Mouse (Mus musculus) G1E (cell line): Measurements from ENCODE around the gene Senp7. TPM values are rescaled to one million over a fixed set of nuclear protein-coding genes. Genes with fewer than 3 reads are reported as not detected.
"Not testable (repeated sequence)": the region's sequence is repeated elsewhere in the genome, so short reads cannot be mapped to it uniquely, and the experiment has no call there.

Source experiments
- ATAC-seq: 2 replicates; pipeline ENCODE4 v1.8.0; 2016; ENCODE audit warnings: mild to moderate bottlenecking; ENCODE audit not compliant: insufficient number of reproducible peaks, poor library complexity, low FRiP score, severe bottlenecking; ENCODE audit errors: extremely low read depth
- DNase-seq: peaks from one replicate; pipeline ENCODE4 v3.0.0; 2012; ENCODE audit warnings: low spot score
- H3K27me3 ChIP-seq: 2 replicates; pipeline ENCODE4 v1.6.1; 2012; ENCODE audit warnings: mild to moderate bottlenecking, low read length, inconsistent platforms; ENCODE audit not compliant: insufficient read depth
- H3K36me3 ChIP-seq: replicated peaks from 2 replicates; pipeline ENCODE3; 2012; ENCODE audit warnings: mild to moderate bottlenecking, inconsistent platforms
- H3K4me1 ChIP-seq: 2 replicates; pipeline ENCODE4 v1.6.1; 2012; ENCODE audit warnings: low read depth, low read length, inconsistent platforms, mixed read lengths; ENCODE audit not compliant: insufficient read depth
- H3K4me3 ChIP-seq: 2 replicates; pipeline ENCODE4 v1.5.1; 2012; ENCODE audit warnings: low read depth, mild to moderate bottlenecking, inconsistent platforms, low read length, moderate library complexity, mixed read lengths
- H3K9me3 ChIP-seq: replicated peaks from 2 replicates; pipeline ENCODE4 v1.6.1; 2012; ENCODE audit warnings: inconsistent platforms
- CTCF ChIP-seq: IDR thresholded peaks from 2 replicates; pipeline ENCODE4 v1.5.1; 2012; ENCODE audit warnings: low read depth, low read length, inconsistent platforms, mixed read lengths
- GATA1 ChIP-seq: IDR thresholded peaks from 2 replicates; pipeline ENCODE4 v1.6.1; 2012; ENCODE audit warnings: borderline replicate concordance, low read length, inconsistent platforms, mixed read lengths
- GATA2 ChIP-seq: IDR thresholded peaks from 2 replicates; pipeline ENCODE4 v1.6.1; 2012; ENCODE audit warnings: low read depth, low read length, inconsistent platforms, borderline replicate concordance
- POLR2AphosphoS5 ChIP-seq: IDR thresholded peaks from 2 replicates; pipeline ENCODE4 v1.6.1; 2012; ENCODE audit warnings: low read depth, low read length, inconsistent platforms; ENCODE audit not compliant: insufficient replicate concordance
- TAL1 ChIP-seq: conservative IDR thresholded peaks from 2 replicates; pipeline ENCODE4 v1.6.1; 2012; ENCODE audit warnings: low read depth, low read length, inconsistent platforms, mixed read lengths
- polyA plus RNA-seq: library from polyadenylated mRNA; stranded (reverse); fragments of >175 nt; gene quantifications from 2 replicates; pipeline ENCODE4 v1.2.3, GENCODE M21; 2012
- total RNA-seq, 2 experiments: library from RNA; stranded (forward) in 1 of 2; stranded (reverse) in 1 of 2; fragments of 200-1000 nt in 1 of 2; fragments of >200 nt in 1 of 2; fragmentation: Nextera tagmentation in 1 of 2; gene quantifications; 2 replicates each; pipeline ENCODE4 v1.2.3; 2014 to 2017

Senp7 gene
- total and polyA plus RNA-seq, 3 experiments, result 20.5 to 115 (median 37.4) TPM

- H3K36me3 ChIP-seq, result peaks cover 68% of the 10 kb centered on the region
- H3K9me3 ChIP-seq, result no peaks in the 10 kb centered on the region
- no peaks in the 10 kb centered on the region for H3K4me1 ChIP-seq
- no peak overlapping the region for H3K4me3 ChIP-seq
- no peaks in the 10 kb centered on the region for H3K27me3 ChIP-seq
- ATAC-seq (no peak), DNase-seq (no peak)
- no peak for TF ChIP-seq GATA1
- no peak for TF ChIP-seq GATA2
- no peak for TF ChIP-seq CTCF
- TF ChIP-seq POLR2AphosphoS5, result no peak
- TF ChIP-seq TAL1, result no peak
Observed at GRCm38 (mm10) chr16:56124045-56124444, 75.9 kb downstream of the Senp7 start.

- Histone ChIP-seq H3K27me3 (no peaks in the 10 kb centered on the region), H3K36me3 (peaks cover 29% of the 10 kb centered on the region), H3K4me1 (0 out of 2 replicates have a peak, but pooled peaks cover 2% of the 10 kb centered on the region), H3K9me3 (no peaks in the 10 kb centered on the region), H3K4me3 (no peak overlapping the region)
- TF ChIP-seq GATA1, result no peak
- no peak for ATAC-seq
- no peak for DNase-seq
Observed at GRCm38 (mm10) chr16:56131666-56132065, 83.5 kb downstream of the Senp7 start.

DNA sequence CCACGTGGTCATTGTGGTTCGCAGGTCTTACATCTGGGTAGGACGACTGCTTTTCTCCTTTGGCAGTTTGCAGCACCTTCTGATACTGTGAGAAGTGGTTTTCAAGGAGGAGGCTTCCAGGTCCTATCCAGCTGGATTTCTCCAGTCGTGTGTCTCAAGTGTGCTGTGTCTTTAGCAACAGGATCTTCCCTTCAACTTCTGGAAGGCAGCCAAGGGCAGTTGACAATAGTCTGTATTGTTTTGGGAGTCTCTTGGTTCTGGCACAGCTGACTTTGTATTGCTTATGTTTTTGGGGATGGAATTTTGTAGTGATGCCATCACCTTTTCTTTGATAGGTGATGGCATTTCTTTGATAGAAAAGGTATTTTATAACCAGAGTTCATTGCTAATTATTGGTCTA lies 86.0 kb downstream of the Senp7 start:
- H3K9me3 ChIP-seq, result no peaks in the 10 kb centered on the region
- H3K27me3 ChIP-seq, result no peaks in the 10 kb centered on the region
- 0 out of 2 replicates have a peak, but pooled peaks cover 2% of the 10 kb centered on the region for H3K4me1 ChIP-seq
- DNase-seq (no peak), ATAC-seq (no peak)
- H3K4me3 ChIP-seq, result no peak overlapping the region
- H3K36me3 ChIP-seq, result peaks cover 10% of the 10 kb centered on the region
- TF ChIP-seq CTCF, result no peak
- no peak for TF ChIP-seq GATA1
- no peak for TF ChIP-seq TAL1
- TF ChIP-seq POLR2AphosphoS5, result no peak
- no peak for TF ChIP-seq GATA2

DNA sequence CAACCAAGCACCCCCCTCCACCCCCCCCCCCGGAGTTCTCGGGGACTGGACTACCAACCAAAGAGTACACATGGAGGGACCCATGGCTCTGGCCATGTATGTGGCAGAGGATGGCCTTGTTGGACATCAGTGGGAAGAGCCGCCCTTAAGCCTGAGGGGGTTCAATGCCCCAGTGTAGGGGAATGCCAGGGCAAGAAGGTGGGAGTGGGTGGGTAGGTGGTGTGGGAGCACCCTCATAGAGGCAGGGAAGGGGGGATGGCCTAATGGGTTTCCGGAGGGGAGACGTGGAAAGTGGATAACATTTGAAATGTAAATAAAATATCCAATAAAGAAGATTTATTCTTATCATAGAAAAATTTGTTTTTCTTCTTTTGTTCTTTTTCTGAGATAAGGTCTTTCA lies 89.5 kb downstream of the Senp7 start:
- H3K4me1 ChIP-seq, result peaks cover 10% of the 10 kb centered on the region
- H3K4me3 ChIP-seq, ATAC-seq, DNase-seq, H3K9me3 ChIP-seq, H3K27me3 ChIP-seq, H3K36me3 ChIP-seq: not testable (repeated sequence)

DNA sequence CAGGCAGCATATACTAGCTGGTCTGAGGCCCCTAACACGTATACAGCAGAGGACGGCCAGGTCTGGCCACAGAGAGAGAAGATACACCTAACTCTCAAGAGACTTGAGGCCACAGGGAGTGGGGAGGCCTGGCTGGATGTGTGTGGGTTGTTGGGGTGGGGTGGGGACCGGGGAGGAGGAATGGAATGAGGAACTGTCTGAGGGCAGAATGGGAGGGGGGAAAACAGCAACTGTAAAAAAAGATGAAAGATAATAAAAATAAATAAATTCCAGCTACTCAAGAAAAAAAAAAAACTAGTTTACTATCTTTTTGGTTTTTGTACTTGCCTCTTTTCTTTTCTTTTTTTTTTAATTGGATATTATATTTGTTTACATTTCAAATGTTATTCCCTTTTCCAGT lies 91.8 kb downstream of the Senp7 start:
- Histone ChIP-seq H3K36me3 (peaks cover 7% of the 10 kb centered on the region), H3K27me3 (no peaks in the 10 kb centered on the region), H3K4me1 (peaks cover 8% of the 10 kb centered on the region), H3K4me3 (no peak overlapping the region), H3K9me3 (no peaks in the 10 kb centered on the region)
- DNase-seq, result peak; percentile 58
- ATAC-seq, result peak; percentile 57; the same call in 1 of the 2 replicates
- TF ChIP-seq GATA1 (no peak), TAL1 (no peak), POLR2AphosphoS5 (no peak), CTCF (no peak), GATA2 (no peak)

DNA sequence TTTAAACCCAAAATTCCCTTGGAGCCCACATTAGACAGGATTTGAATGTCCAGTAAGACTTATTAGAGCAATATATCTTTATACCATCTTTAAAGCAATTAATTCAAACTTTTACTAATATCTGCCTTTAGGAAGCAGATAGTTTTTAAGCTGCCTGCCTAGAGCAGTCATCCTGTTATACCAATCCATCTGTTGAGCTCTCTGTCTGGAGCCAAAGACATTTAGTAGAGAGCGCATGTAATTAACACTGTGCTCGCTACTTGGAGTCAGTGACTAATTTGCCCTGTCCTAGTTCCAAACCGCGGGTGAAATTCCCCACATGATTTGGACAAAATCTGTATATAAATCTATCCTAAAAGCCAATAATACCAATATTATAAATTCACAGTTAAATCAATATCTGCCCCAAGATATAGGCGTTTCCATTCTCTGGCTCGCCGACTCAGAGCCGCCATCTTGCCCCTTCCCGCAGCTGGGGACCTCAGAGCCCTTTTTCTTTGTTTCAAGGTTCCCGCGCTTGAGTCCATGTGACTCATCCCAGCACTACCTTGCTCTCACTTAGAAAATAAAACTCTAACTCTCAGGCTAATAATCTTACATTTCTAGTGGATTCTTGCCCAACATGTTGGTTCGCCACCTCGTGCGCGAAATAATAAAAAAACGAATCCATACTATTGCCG lies 96.9 kb downstream of the Senp7 start:
- ATAC-seq, result no peak
- TF ChIP-seq GATA2, result no peak
- TF ChIP-seq GATA1, result no peak
- no peak for TF ChIP-seq POLR2AphosphoS5
- no peak for TF ChIP-seq CTCF
- TF ChIP-seq TAL1, result no peak
- DNase-seq, result no peak
- H3K9me3 ChIP-seq, result no peaks in the 10 kb centered on the region
- peaks cover 5% of the 10 kb centered on the region for H3K4me1 ChIP-seq
- no peak overlapping the region for H3K4me3 ChIP-seq
- H3K27me3 ChIP-seq, result no peaks in the 10 kb centered on the region
- H3K36me3 ChIP-seq, result peaks cover 14% of the 10 kb centered on the region

GRCm38 (mm10) chr16:56147679-56148078 lies 99.5 kb downstream of the Senp7 start:
- Histone ChIP-seq H3K9me3 (no peaks in the 10 kb centered on the region), H3K27me3 (no peaks in the 10 kb centered on the region), H3K4me3 (no peak overlapping the region), H3K36me3 (peaks cover 11% of the 10 kb centered on the region), H3K4me1 (no peaks in the 10 kb centered on the region)
- ATAC-seq (no peak), DNase-seq (no peak)
- TF ChIP-seq TAL1, result no peak
- TF ChIP-seq POLR2AphosphoS5, result no peak
- TF ChIP-seq GATA2, result no peak
